Mouse (Mus musculus): ENCODE measurements at regions not wholly inside any gene's neighbourhood (a gene's known extent, or its start where the extent isn't known, plus 50 kb on each side); places are given as distances from the start of the nearest gene placed in this dataset.

- TF ChIP-seq POLR2A (IDR thresholded peaks at IDR 0.05; ENCODE audit: low read depth, low read length) = no peak
- no peak for TF ChIP-seq UBTF (IDR thresholded peaks at IDR 0.05; ENCODE audit: low read depth, low read length)
Observed at GRCm38 (mm10) chr6:107755158-107755557, 225.6 kb downstream of the Lrrn1 start.
